Mouse (Mus musculus) CH12.LX (cell line): ENCODE data around the gene Nlrc5.

Experiments used
- BHLHE40 ChIP-seq: IDR thresholded peaks from 2 replicates; pipeline ENCODE4 v1.6.1; 2011; ENCODE audit warnings: mild to moderate bottlenecking, low read depth, low read length, improper control_type of control experiment
- JUND ChIP-seq: conservative IDR thresholded peaks from 2 replicates; pipeline ENCODE4 v1.6.1; 2011; ENCODE audit warnings: low read depth, low read length, improper control_type of control experiment
- POLR2AphosphoS2 ChIP-seq: IDR thresholded peaks from 2 replicates; pipeline ENCODE4 v1.6.1; 2011; ENCODE audit warnings: low read depth, low read length, improper control_type of control experiment

- no peak for TF ChIP-seq POLR2AphosphoS2
- no peak for TF ChIP-seq BHLHE40
- TF ChIP-seq JUND, result no peak
These were observed 55.8 kb downstream of the Nlrc5 start for GRCm38 (mm10) chr8:94489809-94490483.
